Mouse (Mus musculus) urinary bladder, adult 18-20 months (tissue): ENCODE measurements around the gene Ccdc85c.

ENCODE experiments used
- DNase-seq, 2 experiments: peaks; one replicate each; pipeline ENCODE4 v3.0.0; 2022; ENCODE audit warnings: low spot score in 2 of 2, mixed read lengths in 2 of 2

Gene Ccdc85c

GRCm38 (mm10) chr12:108274661-108275507 lies at the start of gene Ccdc85c:
TSS of gene Ccdc85c (minus strand) at chr12:108275425.
- no peak for DNase-seq

DNA sequence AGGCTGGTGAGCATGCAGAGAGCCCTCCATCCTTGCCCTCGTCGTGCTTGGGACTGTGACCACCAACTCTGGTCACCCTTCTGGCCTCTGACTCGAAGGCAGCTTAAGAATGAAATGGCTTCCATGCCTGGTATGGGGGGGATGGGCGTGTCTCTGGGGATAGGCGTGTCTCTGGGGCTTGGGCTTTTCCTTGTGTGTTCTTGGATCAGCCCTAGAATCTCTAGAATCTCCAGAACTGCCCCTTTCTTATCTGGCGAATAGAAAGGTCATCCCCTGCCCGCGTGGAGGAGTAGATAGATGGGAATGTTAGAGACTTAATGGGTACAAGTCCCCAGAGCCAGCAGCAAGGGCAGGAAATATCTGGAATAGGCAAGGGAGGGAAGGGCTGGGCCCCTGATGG lies 44.9 kb upstream of the Ccdc85c start:
- DNase-seq: no peak

DNA sequence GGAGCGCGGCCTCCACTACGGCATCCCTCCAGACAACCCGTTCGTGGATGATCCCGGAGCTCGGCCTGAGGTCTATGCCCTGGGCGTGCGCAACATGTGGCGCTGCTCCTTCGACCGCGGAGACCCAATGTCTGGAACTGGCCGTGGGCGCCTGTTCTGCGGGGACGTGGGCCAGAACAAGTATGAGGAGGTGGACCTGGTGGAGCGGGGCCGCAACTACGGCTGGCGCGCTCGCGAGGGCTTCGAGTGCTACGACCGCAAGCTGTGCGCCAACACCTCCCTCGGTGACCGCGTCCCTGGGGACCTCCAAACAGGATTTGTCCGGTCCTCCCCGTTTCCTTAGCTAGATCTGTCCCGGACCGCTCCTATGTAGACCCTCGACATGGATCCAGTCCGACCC lies 43.3 kb upstream of the Ccdc85c start:
- no peak for DNase-seq

- DNase-seq: no peak
Observed at GRCm38 (mm10) chr12:108317826-108318430, 42.7 kb upstream of the Ccdc85c start.

DNA sequence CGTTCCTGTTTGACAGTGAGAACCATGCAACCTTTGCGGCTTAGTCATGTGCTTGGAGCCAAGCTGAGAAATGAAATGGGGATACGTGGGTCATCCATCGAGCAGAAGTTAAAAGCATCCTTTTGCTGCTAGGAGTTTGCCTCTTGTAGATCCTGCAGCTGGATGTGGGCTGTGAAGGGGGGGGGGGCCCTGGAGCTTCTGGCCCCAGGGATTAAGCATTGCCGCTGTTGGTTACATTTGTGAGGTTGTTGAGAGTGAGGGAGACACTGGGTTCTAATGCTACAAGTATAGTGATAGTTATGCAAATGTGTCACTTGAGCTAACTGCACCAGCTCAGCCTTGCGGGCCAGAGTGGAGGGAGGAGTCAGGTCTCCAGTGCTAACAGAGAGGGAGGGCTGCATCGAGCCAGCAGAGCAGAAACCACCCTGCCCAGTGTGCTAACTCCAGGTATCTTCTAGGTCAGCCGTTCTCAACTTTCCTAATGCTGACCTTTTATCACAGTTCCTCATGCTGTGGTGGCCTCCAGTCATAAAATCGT lies 42.0 kb upstream of the Ccdc85c start:
- no peak for DNase-seq

GRCm38 (mm10) chr12:108316655-108317054 lies 41.4 kb upstream of the Ccdc85c start:
- DNase-seq: no peak

DNA sequence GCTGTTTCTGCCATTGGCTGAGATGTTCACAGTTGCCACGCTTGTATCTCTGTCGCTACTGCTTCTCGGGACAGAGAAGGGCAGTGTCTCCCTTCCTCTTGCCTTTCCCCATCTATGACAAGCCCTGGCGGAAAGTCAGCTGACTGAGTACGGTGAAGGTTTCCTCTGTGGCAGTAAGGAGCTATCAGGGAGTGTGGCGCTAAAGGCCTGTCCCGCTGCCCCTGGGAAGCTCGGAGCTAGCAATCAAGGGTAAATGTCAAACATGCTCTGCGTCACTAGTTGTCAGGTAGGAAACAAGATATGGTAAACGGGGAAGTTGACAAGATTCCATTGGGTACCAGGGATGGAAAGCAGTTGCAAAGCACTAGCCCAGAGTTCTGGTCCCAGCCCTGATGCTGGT lies 40.6 kb upstream of the Ccdc85c start:
- DNase-seq: no peak

- DNase-seq: no peak
Observed at GRCm38 (mm10) chr12:108313244-108313772, 38.1 kb upstream of the Ccdc85c start.

GRCm38 (mm10) chr12:108312432-108312851 lies 37.2 kb upstream of the Ccdc85c start:
- no peak for DNase-seq

DNA sequence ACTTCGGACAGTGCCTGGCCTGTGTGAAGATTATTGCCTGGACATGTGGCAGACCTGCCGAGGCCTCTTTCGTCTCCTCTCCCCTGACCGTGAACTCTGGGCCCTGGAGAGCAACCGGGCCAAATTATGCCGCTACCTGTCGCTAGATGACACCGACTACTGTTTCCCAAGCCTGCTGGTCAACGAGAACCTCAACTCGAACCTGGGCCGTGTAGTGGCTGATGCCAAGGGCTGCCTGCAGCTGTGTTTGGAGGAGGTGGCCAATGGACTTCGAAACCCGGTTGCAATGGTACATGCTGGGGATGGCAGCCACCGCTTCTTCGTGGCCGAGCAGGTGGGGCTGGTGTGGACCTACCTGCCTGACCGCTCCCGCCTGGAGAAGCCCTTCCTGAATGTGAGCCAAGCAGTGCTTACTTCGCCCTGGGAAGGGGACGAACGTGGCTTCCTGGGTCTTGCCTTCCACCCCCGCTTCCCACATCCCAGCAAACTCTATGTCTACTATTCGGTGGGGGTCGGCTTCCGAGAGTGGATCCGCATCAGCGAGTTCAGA lies 36.6 kb upstream of the Ccdc85c start:
- DNase-seq: no peak

- no peak for DNase-seq
Observed at GRCm38 (mm10) chr12:108310456-108311027, 35.3 kb upstream of the Ccdc85c start.

DNA sequence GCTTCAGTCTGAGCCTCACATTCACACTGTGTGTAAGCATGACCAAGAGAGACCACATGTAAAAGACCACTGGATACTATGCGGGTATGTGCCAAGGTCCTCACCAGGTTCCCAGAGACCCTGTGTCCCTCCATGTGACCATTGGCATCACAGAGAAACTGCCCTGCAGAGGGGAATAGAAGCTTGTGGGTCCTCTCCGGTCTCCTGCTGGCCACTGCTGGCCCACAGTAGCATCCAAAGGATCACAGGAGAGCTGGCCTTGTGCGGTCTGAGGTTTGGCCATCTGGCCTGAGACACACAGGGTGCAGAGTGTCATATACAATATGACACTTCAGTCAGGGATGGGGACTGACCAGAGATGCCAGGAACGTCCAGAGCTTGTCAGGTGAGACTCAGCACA lies 34.8 kb upstream of the Ccdc85c start:
- DNase-seq: no peak

GRCm38 (mm10) chr12:108309116-108309794 lies 34.0 kb upstream of the Ccdc85c start:
- DNase-seq: peak in 1 of 2 experiments; percentile 42

GRCm38 (mm10) chr12:108308363-108308856 lies 33.2 kb upstream of the Ccdc85c start:
- DNase-seq: peak in 1 of 2 experiments; percentile 39

- DNase-seq: peak in 1 of 2 experiments; percentile 46
Observed at GRCm38 (mm10) chr12:108307553-108307952, 32.3 kb upstream of the Ccdc85c start.

- DNase-seq: no peak
Observed at GRCm38 (mm10) chr12:108305812-108306794, 30.9 kb upstream of the Ccdc85c start, which contains the start of gene Hhipl1. TSS of gene Hhipl1 (plus strand) at chr12:108306270.

- DNase-seq: no peak
Observed at GRCm38 (mm10) chr12:108305172-108305571, 29.9 kb upstream of the Ccdc85c start.

DNA sequence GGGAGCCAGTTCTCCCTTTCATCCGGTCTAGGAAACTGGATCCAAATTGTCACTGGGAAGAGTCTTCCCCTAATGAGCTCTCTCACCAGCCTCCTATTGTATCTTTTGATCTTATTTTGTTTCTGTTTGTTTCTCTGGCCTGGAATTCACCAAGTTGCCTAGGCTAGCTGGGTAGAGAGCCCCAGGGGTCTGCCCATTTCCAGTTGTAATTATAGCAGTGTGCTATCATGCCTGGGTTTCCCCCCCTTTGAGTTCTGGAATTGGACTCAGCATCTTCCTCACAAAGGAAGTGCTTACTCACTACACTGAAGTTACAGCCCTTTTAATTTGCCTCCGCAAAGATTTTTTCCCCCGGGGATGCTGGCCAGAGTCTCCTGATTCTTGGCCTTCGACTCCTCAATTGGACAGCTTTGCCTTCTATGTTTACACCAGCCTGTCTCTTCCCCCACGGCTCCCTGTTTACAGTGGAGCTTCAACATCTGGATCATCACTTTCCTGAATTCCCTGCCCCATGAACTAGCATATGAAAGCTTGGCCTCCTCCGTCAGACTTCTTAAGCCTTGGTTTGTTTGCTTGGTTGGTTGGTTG lies 28.6 kb upstream of the Ccdc85c start:
- no peak for DNase-seq

- no peak for DNase-seq
Observed at GRCm38 (mm10) chr12:108301006-108301405, 25.8 kb upstream of the Ccdc85c start.
